Mouse (Mus musculus) MEL-GATA-1-ER (cell line): ENCODE measurements around the gene Whamm.

ENCODE experiments used
- DNase-seq: peaks from one replicate; pipeline ENCODE4 v3.0.0-alpha.2; 2012; ENCODE audit warnings: low read depth; ENCODE audit errors: extremely low read depth

Gene Whamm

GRCm38 (mm10) chr7:81571108-81571940 lies at the start of gene Whamm:
TSS of gene Whamm (plus strand) at chr7:81571266.
- peak; percentile 93 for DNase-seq

DNA sequence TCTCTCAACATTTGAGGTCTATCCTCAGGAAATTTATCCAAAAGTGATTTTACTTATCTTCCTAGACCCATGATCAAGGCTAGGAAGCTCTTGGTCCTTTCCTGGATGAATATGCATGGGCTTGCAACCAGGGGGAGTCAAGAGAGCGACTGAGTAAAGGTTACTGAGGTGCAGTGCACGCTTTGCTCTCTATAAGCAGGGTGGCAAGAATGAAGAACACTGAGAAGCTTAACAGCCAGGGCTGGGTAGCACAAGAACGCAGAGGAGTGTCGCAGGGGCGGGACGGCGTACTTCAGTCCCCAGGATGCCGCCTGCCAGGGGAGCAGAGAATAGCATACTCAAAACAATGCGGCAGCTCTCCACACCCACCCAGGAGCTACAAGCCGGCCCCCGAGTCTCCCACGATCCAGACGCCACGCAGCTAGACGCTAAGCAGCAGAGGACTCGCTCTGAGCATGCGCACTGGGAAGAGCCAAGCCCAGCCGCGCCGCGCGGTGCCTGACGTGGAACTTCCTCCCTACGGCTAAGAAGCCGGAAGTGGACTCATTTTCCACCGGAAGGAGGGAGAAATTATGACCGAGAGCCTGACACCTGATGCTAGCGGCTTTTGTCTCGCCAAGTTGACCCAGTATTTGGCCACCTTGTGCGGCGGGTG lies 47.9 kb upstream of the Whamm start:
- peak; percentile 50 for DNase-seq

- DNase-seq: peak; percentile 6
Observed at GRCm38 (mm10) chr7:81523663-81524017, 47.4 kb upstream of the Whamm start.

- no peak for DNase-seq
Observed at GRCm38 (mm10) chr7:81528918-81529317, 42.1 kb upstream of the Whamm start.

DNA sequence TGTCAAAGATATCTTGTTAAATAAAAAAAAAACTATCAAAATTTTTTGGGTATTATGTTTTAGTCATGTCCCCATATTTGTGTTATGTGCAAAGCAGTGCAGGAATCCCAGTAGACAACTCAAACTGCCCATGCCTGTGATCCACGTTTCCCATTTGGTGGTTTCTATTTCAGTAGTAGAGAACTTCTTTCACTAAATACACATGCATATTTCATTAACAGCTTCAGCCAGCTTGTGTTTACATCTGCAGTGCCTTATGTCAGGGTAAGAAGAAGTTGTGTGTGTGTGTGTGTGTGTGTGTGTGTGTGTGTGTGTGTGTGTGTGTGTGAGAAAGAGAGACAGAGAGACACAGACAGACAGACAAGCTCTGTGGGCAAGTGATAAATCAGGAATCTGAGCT lies 39.6 kb upstream of the Whamm start:
- no peak for DNase-seq

DNA sequence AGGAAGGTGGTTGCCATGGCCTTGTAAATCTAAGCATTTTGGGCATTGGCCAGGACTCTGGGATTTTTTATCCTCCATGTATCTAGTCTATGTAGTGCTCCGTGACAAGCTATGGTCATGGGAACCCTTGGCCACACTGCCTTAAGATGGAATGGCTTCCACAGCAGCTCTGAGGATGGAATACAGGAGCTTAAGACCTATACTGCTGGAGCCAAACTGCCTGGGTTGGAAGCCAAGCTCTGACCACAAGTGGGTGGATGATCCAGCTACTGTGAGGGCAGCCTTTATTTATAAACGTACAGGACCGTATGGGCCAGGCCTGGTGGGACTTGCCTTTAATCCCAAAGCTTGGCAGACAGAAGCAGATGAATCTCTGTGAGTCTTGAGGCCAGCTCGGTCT lies 34.6 kb upstream of the Whamm start:
- DNase-seq: no peak

DNA sequence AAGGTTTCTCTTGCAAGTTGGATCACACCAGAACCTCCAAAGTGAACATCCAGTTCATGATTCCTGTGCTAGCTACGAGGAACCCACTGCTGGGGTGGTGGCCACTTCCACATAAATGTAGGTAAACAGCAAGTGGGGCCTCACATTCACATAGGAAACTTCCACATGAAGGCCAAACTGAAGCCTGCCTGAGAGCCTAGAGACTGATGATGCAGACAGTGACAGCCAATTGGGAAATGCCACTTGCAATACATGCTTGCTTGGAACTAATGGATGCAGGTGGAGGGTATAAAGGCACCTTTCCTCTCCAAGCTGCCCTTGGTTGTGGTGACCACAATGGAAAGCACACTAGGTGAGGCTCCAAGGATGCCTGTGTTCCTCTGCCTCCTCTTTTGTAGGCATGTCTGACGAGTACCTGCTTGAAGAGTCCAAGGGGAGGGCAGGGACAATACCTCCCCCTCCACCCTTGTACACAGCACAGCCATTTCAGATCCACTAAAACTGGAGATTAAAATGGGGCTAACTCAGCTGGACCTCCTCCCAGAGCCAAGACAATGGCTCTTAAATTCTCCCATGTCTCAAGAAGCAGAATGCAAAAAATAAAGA lies 32.9 kb upstream of the Whamm start:
- peak; percentile 10 for DNase-seq

DNA sequence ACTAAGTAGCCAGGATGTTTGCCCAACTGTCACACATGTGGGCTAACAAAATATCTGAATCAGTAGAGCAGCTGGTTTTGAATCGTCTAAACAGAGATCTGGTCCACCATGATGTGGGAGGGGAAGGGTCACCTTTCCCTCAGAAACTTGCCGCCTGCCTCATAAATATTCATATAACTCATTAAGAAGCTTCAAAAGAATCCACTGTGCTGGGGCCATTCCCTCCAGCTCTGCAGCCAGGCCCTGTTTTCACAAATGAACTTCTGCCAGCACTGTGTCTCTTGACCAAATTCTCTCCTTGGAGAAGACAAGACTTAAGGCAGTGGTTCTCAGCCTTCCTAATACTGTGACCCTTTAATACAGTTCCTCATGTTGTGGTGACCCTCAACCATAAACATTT lies 31.5 kb upstream of the Whamm start:
- no peak for DNase-seq

GRCm38 (mm10) chr7:81540999-81541398 lies 30.1 kb upstream of the Whamm start:
- DNase-seq: no peak

- DNase-seq: no peak
Observed at GRCm38 (mm10) chr7:81541924-81542524, 29.0 kb upstream of the Whamm start.

DNA sequence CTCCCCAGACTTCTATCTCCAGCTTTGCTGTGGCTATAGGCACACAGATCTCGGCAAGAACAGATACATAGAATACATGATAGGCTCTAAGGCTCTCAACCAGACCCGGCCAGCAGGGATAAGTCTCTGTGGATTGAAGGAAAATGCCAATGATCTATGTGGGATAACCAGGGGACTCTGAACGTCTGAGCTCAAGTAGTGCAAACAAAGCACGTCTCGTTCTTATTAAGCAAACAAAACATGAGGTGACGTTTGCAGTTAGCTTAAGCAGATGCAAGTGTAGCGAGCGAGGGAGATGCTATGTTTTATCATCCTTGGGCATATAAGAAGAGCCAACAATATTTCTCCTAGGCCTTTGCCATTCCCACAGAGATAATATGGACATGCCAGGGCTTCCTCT lies 28.1 kb upstream of the Whamm start:
- no peak for DNase-seq

- DNase-seq: no peak
Observed at GRCm38 (mm10) chr7:81548864-81549263, 22.2 kb upstream of the Whamm start.

DNA sequence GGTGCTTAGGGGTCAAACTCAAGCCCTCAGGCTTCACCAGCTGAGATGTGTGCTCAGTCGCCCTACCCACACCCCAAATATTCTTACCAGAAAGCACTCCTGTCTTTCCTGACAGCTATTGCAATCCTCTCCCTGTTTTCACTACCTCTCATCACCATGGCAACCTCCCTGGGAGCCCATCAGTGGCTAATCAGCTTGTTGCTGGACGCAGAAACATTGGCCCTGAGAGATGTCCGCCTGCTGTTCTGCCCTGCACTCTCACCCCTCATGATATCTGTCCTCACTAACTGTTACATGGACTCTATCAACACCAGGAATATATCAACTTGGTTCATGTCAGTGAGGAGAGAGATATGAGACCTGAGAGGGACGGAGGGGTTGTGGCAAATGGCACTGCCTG lies 17.5 kb upstream of the Whamm start:
- DNase-seq: no peak

DNA sequence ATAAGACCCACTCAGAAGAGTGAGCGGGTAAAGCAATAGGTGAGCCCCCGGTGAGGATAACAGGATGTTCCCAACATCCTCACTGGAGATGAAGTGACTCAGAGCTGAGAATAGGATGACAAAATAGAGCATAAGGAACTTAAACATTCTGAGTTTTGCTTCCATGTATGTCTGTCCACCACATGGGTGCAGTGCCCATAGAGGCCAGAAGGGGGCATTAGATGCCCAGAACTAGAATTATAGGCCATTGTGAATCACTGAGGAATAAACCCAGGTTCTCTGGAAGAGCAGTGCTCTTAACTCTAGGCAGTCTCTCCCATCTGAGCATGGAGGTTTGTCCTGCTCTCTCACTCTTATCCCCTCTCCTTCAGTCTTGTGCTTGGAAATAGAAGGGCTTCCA lies 16.7 kb upstream of the Whamm start:
- peak; percentile 36 for DNase-seq

DNA sequence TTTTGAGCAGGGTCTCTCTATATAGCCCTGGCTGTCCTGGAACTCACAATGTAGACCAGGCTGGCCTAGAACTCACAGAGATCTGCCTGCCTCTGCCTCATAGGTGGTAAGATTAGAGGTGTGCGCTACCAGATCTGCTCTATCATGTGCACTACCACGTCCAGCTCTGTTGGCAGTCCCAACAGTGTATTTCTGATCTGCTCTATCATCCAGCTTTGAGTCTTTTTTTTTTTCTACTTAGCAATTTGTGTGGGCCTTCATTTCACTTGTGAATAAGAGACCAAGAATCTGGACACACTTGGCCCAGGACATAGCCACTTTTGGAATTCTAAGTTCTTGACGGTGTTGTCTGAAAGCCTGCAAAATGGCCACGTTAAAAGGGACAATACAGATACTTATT lies 14.2 kb upstream of the Whamm start:
- DNase-seq: no peak

DNA sequence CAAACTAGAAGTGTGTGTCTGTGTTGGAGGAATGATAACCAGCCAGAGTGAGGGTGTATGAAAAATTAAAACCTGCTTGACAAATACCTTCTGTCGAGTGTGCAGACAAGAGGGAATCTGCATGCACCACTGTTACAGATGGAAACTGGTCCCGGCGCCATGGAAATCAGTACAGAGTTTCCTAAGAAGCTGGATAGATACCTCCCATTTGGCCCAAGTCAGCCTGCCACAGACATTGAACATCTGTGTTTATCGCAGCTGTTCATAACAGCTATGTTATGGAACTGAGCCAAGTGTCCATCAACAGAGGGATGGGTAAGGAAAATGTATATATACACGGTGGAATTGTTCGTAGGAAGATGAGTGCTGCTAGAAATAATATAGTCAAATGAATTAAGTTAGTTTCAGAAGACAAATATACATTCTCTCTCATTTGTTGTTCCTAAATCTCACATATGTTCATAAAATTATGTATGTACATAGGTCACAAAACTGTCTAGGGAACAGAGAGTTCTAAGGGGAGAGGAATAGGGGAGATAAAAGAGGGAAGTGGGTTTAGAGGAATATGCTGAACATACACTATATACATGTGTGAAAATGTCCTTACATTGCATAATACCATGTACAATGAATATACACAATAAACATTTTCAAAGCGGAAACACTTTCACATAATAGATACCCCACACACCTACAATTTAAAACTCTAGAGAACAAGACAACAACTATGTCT lies 13.6 kb upstream of the Whamm start:
- DNase-seq: no peak

GRCm38 (mm10) chr7:81557985-81558360 lies 13.1 kb upstream of the Whamm start:
- no peak for DNase-seq

DNA sequence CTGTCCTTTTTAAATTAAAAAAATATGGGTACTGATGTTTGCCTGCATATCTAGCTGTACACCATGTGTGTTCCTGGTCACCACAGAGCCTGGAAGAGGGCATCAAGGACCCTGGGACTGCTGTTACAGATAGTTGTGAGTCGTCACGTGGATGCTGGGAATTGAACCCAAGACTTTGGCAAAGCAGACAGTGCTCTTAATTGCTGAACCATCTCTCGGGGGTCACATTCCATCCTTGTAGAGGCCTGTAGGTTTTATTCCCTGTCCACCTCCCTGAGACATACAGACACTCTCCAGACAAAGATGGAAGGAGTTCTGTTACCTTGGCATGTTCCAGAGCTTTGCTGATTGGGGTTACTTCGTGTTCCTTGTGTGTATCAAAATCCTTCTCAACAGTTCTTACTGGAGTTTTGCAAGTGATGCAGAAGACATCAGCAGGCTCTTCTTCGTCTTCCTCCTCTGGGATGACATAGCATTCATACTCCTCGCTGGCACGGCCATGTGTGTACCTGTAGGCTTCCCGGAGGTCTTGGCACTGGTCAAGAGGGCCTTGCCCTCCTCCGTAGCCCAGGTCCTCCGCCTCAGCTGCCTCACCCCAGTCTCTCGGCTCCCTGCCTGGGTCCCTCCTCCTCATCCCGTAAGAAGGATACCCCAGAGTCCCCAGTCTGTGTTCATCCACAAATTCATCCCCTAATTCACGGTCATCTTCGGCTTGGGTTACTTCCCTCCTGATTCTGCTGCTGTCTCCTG lies 11.7 kb upstream of the Whamm start:
- DNase-seq: no peak

- no peak for DNase-seq
Observed at GRCm38 (mm10) chr7:81560101-81561049, 10.7 kb upstream of the Whamm start.

GRCm38 (mm10) chr7:81561211-81561610 lies 9.9 kb upstream of the Whamm start:
- DNase-seq: no peak
